Mouse (Mus musculus) heart, embryonic 11.5 days (tissue): ENCODE data around the gene Gtf2b. TPM values are rescaled to one million over a fixed set of nuclear protein-coding genes. Genes with fewer than 3 reads are reported as not detected.

Source experiments
- ATAC-seq: fragments of 200-750 bp; cut with Nextera tagmentation; replicated peaks from 2 replicates; pipeline ENCODE4 v1.8.0; 2017; ENCODE audit warnings: moderate library complexity; ENCODE audit not compliant: insufficient number of reproducible peaks, low FRiP score, low TSS enrichment
- H3K27ac ChIP-seq: fragments of 300-500 bp; sonication (generic); 2 replicates; pipeline ENCODE4 v1.5.1; 2014; ENCODE audit warnings: mild to moderate bottlenecking, low read depth, low read length
- H3K27me3 ChIP-seq: fragments of 300-500 bp; sonication (generic); 2 replicates; pipeline ENCODE4 v1.6.1; 2014; ENCODE audit warnings: mild to moderate bottlenecking, low read length, mixed read lengths; ENCODE audit not compliant: control insufficient read depth, insufficient read depth
- H3K36me3 ChIP-seq: fragments of 300-500 bp; sonication (generic); 2 replicates; pipeline ENCODE4 v1.6.1; 2014; ENCODE audit warnings: mild to moderate bottlenecking, low read length, moderate library complexity, mixed read lengths; ENCODE audit not compliant: control insufficient read depth, insufficient read depth
- H3K4me1 ChIP-seq: fragments of 300-500 bp; sonication (generic); 2 replicates; pipeline ENCODE4 v1.6.1; 2014; ENCODE audit warnings: low read length; ENCODE audit not compliant: control insufficient read depth, insufficient read depth
- H3K4me2 ChIP-seq: fragments of 300-500 bp; sonication (generic); 2 replicates; pipeline ENCODE4 v1.6.1; 2014; ENCODE audit warnings: mild to moderate bottlenecking, moderate library complexity
- H3K4me3 ChIP-seq: fragments of 300-500 bp; sonication (generic); 2 replicates; pipeline ENCODE4 v1.5.1; 2014; ENCODE audit warnings: low read depth, low read length
- H3K9ac ChIP-seq: fragments of 300-500 bp; sonication (generic); 2 replicates; pipeline ENCODE4 v1.6.1; 2014; ENCODE audit warnings: mild to moderate bottlenecking, low read depth, low read length, moderate library complexity
- H3K9me3 ChIP-seq: fragments of 300-500 bp; sonication (generic); replicated peaks from 2 replicates; pipeline ENCODE4 v1.6.1; 2016; ENCODE audit warnings: low read length; ENCODE audit not compliant: control insufficient read depth
- WGBS: fragments of 180-500 bp; shearing (Covaris S2); extraction: QIAGEN DNeasy Blood & Tissue Kit; methylation state at CpG from one replicate; pipeline ENCODE4 v1.1.7; 2014; ENCODE audit not compliant: insufficient replicate concordance; 5-methylcytosine and 5-hydroxymethylcytosine counted together
- polyA plus RNA-seq: library from polyadenylated mRNA; unstranded; fragments of >200 nt; fragmentation: Nextera tagmentation; extraction: Ambion mirVana; gene quantifications from 2 replicates; pipeline ENCODE4 v1.2.1, GENCODE M21; 2014

Gene Gtf2b
- polyA plus RNA-seq: 59.2 and 61.4 TPM in 2 replicates

- H3K27me3 ChIP-seq: no peaks in the 10 kb centered on the region
- peaks cover 10% of the 10 kb centered on the region; the same call in 1 of the 2 replicates for H3K4me1 ChIP-seq
- H3K4me2 ChIP-seq: peak within 1 kb of the TSS; percentile 64
- peak within 1 kb of the TSS; percentile 91 for H3K9ac ChIP-seq
- H3K9me3 ChIP-seq: no peaks in the 10 kb centered on the region
- no peaks in the 10 kb centered on the region for H3K36me3 ChIP-seq
- H3K4me3 ChIP-seq: peak within 1 kb of the TSS; percentile 77
- peak; percentile 99 for ATAC-seq
- WGBS: under 1% methylated on average over 64 of the region's 64 CpGs
- H3K27ac ChIP-seq: peak within 1 kb of the TSS; percentile 82
Measured at GRCm38 (mm10) chr3:142764995-142765777, at the start of gene Gtf2b. Gene Gtf2b, plus strand, starts transcription at chr3:142765045.

DNA sequence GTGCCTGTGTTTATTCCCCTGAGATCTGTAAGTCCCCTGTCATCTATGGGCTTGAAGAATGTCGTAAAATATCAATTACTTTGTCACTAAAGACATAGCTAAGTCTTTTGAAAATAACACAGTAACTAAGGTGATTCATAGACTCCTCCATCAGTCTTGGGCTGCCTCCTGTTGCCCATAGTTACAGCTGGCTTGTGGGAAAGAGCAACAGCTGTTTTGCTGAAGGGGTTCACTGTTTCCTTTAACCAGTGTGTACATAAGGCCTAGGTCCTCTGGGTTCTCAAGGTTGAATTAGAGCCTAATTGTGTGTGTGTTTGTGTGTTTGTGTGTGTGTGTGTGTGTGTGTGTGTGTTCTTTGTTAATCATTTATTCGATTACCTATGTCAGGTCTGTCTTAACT lies 39.4 kb upstream of the Gtf2b start:
- no peak for ATAC-seq
- 73% methylated on average over 2 of the region's 2 CpGs for WGBS

GRCm38 (mm10) chr3:142725969-142726672 lies 38.7 kb upstream of the Gtf2b start:
- no peak for ATAC-seq
- no peak overlapping the region for H3K4me3 ChIP-seq
- no peak overlapping the region for H3K4me2 ChIP-seq
- WGBS: 82% methylated on average over 22 of the region's 22 CpGs
- no peaks in the 10 kb centered on the region for H3K9me3 ChIP-seq
- H3K27me3 ChIP-seq: no peaks in the 10 kb centered on the region
- no peak overlapping the region for H3K27ac ChIP-seq
- no peaks in the 10 kb centered on the region for H3K4me1 ChIP-seq
- H3K9ac ChIP-seq: no peak overlapping the region
- no peaks in the 10 kb centered on the region for H3K36me3 ChIP-seq

More for the DNA sequence above, 39.4 kb upstream of the Gtf2b start:
- no peaks in the 10 kb centered on the region for H3K36me3 ChIP-seq
- H3K27me3 ChIP-seq: no peaks in the 10 kb centered on the region
- no peak overlapping the region for H3K4me3 ChIP-seq
- no peaks in the 10 kb centered on the region for H3K9me3 ChIP-seq
- H3K4me1 ChIP-seq: no peaks in the 10 kb centered on the region
- H3K4me2 ChIP-seq: no peak overlapping the region
- H3K9ac ChIP-seq: no peak overlapping the region
- H3K27ac ChIP-seq: no peak overlapping the region

GRCm38 (mm10) chr3:142734291-142734690 lies 30.6 kb upstream of the Gtf2b start:
- WGBS: 83% methylated on average over 12 of the region's 12 CpGs
- Histone ChIP-seq H3K4me2 (no peak overlapping the region), H3K27ac (no peak overlapping the region), H3K36me3 (no peaks in the 10 kb centered on the region), H3K9ac (no peak overlapping the region), H3K4me1 (no peaks in the 10 kb centered on the region), H3K27me3 (no peaks in the 10 kb centered on the region), H3K4me3 (no peak overlapping the region), H3K9me3 (no peaks in the 10 kb centered on the region)
- ATAC-seq: no peak

DNA sequence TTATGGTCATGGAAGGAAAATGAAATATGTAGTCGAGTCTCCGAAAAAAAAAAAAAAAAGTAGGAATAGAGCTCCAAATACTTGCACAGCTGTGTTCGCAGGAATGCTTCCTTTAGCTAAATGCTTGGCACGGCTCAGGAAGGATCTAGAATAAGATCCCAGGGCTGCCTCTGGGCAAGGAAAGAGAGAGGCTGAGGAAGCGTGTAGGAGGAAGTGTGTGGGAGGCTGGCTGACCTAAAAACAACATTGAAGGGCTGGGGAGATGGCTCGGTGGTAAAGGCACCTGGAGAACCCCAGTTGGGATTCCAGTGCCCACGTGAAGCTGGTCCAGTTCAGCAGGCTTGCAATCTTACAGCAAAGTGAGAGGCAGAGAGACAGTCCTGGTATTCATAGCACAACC lies 23.9 kb upstream of the Gtf2b start:
- Histone ChIP-seq H3K4me1 (no peaks in the 10 kb centered on the region), H3K4me3 (no peak overlapping the region), H3K9me3 (no peaks in the 10 kb centered on the region), H3K36me3 (no peaks in the 10 kb centered on the region), H3K4me2 (no peak overlapping the region), H3K27ac (no peak overlapping the region), H3K27me3 (no peaks in the 10 kb centered on the region), H3K9ac (no peak overlapping the region)
- WGBS: 67% methylated on average over 7 of the region's 7 CpGs
- no peak for ATAC-seq

DNA sequence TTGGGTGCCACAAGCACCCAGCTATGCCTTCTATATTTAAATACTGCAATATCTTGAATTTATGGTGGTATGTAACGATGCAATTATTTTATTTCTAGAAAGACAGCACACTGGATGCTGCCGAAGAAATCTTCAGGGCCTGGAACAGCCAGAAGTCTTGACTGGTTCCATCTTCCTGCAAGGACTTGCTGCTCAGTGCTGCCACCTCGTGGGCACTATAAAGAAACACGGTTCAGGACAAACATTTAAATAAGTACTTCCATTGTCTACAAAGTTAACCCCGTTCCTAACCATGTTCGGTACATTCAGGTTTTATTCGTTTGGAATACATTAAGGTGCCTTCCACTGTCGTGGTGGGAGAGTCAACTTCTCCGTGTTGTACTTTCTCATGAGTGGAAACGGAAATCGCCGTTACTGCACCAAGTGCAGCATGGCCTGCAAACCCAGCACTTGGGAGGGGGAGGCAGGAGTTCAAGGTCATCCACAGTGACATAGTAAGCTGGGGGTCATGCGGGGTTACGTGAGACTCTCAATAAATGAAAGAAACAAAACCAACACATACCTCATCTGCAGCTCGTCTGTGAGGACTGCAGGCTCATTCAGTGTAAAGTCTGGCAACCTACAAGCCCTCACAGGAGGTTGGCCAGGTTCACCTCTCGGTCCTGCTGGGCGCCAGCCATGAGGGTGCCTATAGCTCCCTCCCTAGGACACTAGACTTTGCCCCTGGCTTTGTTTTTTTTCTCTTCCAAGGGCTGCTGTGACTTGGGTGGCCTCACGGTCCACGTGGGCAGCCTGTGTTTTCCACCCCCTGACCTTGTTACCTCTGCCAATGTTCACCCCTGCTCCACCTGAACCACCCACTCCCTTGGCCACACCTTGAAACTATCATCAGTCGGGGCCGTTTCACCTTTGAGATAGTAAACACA lies 20.6 kb upstream of the Gtf2b start:
- Histone ChIP-seq H3K27ac (no peak overlapping the region), H3K4me1 (no peaks in the 10 kb centered on the region), H3K36me3 (no peaks in the 10 kb centered on the region), H3K27me3 (no peaks in the 10 kb centered on the region), H3K4me2 (no peak overlapping the region), H3K4me3 (no peak overlapping the region), H3K9ac (no peak overlapping the region), H3K9me3 (no peaks in the 10 kb centered on the region)
- 57% methylated on average over 21 of the region's 21 CpGs for WGBS
- no peak; the same call in 1 of the 2 replicates for ATAC-seq

GRCm38 (mm10) chr3:142745076-142745475 lies 19.8 kb upstream of the Gtf2b start:
- no peak overlapping the region for H3K4me2 ChIP-seq
- no peak for ATAC-seq
- H3K9me3 ChIP-seq: no peaks in the 10 kb centered on the region
- no peak overlapping the region for H3K4me3 ChIP-seq
- H3K9ac ChIP-seq: no peak overlapping the region
- no peaks in the 10 kb centered on the region for H3K36me3 ChIP-seq
- H3K27ac ChIP-seq: no peak overlapping the region
- 86% methylated on average over 2 of the region's 2 CpGs for WGBS
- H3K27me3 ChIP-seq: no peaks in the 10 kb centered on the region
- no peaks in the 10 kb centered on the region for H3K4me1 ChIP-seq

DNA sequence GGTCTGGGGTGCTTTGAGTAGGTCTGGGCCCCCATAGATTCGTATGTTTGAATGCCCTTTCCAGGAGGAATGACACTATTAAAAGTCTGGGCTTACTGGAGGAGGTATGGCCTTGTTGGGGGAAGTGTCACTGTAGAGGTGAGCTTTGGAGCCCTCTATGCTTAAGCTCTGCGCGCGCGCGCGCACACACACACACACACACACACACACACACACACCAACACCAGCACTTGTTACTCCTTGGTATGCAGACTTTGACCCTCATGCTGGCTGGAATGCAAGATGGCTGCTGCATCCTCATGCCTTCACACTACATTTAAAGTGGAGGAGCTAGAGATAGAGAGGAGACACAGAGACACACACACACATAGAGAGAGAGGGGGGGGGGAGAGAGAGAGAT lies 17.2 kb upstream of the Gtf2b start:
- H3K4me3 ChIP-seq: no peak overlapping the region
- WGBS: 97% methylated on average over 7 of the region's 7 CpGs
- no peak overlapping the region for H3K9ac ChIP-seq
- H3K4me2 ChIP-seq: no peak overlapping the region
- no peaks in the 10 kb centered on the region for H3K4me1 ChIP-seq
- no peak overlapping the region for H3K27ac ChIP-seq
- H3K36me3 ChIP-seq: no peaks in the 10 kb centered on the region
- no peak for ATAC-seq
- no peaks in the 10 kb centered on the region for H3K27me3 ChIP-seq
- no peaks in the 10 kb centered on the region for H3K9me3 ChIP-seq
